Mouse (Mus musculus) testis, adult 2 months (tissue): ENCODE measurements around the gene Lyl1.

Experiments
- CTCF ChIP-seq: fragments of 200-500 bp; IDR thresholded peaks from 2 replicates; pipeline ENCODE4 v1.5.1; 2012; ENCODE audit warnings: low read depth, mild to moderate bottlenecking, inconsistent platforms, low read length, moderate library complexity; ENCODE audit not compliant: control insufficient read depth, insufficient read depth, insufficient replicate concordance
- POLR2A ChIP-seq: fragments of 200-500 bp; IDR thresholded peaks from 2 replicates; pipeline ENCODE4 v1.6.1; 2012; ENCODE audit warnings: low read depth, mild to moderate bottlenecking, inconsistent platforms, low read length, moderate library complexity; ENCODE audit not compliant: control insufficient read depth

DNA sequence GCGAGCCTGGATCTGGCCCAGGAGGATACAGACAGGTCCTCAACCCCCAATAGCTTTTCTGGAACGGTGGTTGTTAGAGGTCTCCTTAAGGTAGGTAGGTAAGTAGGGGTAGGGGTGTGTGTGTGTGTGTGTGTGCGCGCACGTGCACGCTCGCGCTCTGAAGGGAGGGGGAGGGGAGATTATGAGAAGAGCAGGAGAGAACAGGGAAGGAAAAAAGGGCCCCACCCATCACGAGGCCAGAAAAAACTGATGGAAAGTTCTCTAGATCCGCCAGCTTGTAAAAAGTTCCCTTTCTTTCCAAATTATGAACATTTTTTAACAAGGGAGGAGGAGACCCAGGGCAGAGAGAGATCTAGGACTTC, 41.8 kb downstream of the Lyl1 start:
- TF ChIP-seq CTCF (no peak), POLR2A (no peak)
